Mouse (Mus musculus): Measurements from ENCODE around the gene Prmt8.

- TF ChIP-seq CTCF (IDR thresholded peaks at IDR 0.05; ENCODE audit: extremely low read depth, insufficient read depth, insufficient read length, insufficient replicate concordance) (no peak), POLR2A (IDR thresholded peaks at IDR 0.05; ENCODE audit: low read depth, low read length) (no peak)
These were observed 75.6 kb downstream of the Prmt8 start for GRCm38 (mm10) chr6:127693681-127694080.
